Mouse (Mus musculus): ENCODE measurements at regions not wholly inside any gene's neighbourhood (a gene's known extent, or its start where the extent isn't known, plus 50 kb on each side); places are given as distances from the start of the nearest gene placed in this dataset.

DNA sequence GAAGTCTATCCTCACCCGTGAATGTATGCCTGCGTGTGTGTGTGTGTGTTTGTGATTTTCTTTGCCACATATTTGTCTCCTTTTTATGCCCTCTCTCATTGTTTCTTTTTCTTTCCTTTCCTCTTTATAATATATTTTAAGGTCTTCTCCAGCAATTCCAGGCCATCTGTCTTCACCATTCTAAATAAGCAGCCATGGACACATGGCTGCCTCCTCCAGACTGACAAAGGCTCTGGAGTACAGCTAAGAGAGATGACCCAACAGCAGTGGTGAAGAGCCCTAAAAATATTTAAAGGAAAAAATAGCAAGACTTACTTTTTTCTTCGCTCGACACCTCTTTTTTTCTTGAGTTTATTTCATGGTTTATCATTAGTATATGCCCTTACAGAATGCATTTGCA lies 596.1 kb upstream of the Mef2c start:
- no peak for TF ChIP-seq POLR2A (IDR thresholded peaks at IDR 0.05; ENCODE audit: insufficient read depth, low read depth, low read length)
- no peak for TF ChIP-seq CTCF (IDR thresholded peaks at IDR 0.05; ENCODE audit: insufficient read depth, low read depth, low read length)

Measured in olfactory bulb, adult 2 months (tissue).